Mouse (Mus musculus) frontal cortex, postnatal 36 days (tissue): Measurements from ENCODE around the gene Gm4756.
"Not testable (repeated sequence)": the region's sequence is repeated elsewhere in the genome, so short reads cannot be mapped to it uniquely, and the experiment has no call there.

Experiments used
- DNase-seq, 2 experiments: peaks; one replicate each; pipeline ENCODE4 v3.0.0; 2022; ENCODE audit warnings: low spot score in 2 of 2

Gene Gm4756

GRCm38 (mm10) chr12:72654698-72655097 is 5.2 kb upstream of the Gm4756 start:
- DNase-seq = peak; percentile 64 to 70

GRCm38 (mm10) chr12:72648921-72649320 is 540 bp downstream of the Gm4756 start:
- no peak for DNase-seq

DNA sequence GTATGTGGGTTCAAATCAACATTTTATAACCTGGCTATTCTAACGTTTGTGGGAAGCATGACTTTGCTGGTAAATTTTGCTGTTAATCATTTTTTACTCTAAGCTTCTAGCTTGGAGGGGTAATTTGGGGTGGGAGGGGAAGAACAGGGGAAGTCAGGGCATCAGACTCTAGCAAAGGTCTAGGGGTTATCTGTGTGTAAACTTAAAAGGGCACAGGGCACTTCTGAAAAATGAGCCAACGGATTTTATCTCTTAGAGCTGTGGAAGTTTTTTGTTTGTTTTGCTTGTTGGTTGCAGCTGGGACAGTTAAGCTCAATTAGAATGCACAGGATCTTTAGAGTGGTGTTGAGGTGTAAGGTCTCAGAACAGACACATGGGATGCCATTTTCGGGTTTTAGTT is 11.4 kb downstream of the Gm4756 start:
- DNase-seq = no peak

GRCm38 (mm10) chr12:72628751-72629150 is 20.7 kb downstream of the Gm4756 start:
- no peak for DNase-seq

GRCm38 (mm10) chr12:72622853-72623496 is 26.5 kb downstream of the Gm4756 start:
- no peak for DNase-seq

DNA sequence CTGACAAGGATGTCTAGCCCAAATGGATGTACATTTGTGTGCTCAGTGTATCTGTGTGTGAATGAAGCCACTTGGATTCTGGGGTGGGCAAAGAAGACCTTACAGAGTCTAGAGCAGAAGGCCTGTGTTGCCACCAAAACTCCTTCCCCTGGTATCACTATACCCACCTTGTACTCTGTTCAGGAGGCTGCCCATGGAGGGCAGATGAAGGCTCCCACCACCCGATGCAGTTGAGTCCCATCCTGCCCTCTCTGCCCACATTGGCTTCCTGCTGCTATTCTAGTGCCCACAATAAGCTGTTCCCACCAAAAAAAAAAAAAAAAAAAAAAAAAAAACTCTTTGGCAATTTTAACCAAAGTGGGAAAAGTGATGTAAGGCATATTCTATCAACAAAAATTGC is 28.0 kb downstream of the Gm4756 start:
- no peak for DNase-seq

DNA sequence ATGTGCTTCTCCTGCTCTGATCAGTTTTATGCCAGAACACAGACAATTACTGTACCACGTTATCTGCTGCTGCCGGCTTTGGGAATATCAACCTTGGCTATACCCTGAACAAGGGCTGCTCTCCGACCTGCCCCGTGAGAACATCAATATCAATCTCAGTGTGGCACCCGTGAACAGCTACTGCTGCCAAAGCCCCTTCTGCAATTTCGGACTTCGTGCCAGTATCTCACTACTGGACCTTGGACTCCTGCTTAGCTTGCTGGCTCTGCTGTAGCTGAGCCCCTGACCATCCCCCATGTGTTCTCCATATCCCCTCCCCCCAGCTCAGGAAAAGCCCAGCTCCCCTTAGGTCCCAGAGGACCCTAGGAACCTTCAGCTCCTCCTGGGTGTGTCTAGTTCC is 28.6 kb downstream of the Gm4756 start:
- no peak for DNase-seq

GRCm38 (mm10) chr12:72612053-72612452 is 37.4 kb downstream of the Gm4756 start:
- DNase-seq = no peak

- DNase-seq = not testable (repeated sequence)
Measured at GRCm38 (mm10) chr12:72598731-72599130, 50.7 kb downstream of the Gm4756 start.

GRCm38 (mm10) chr12:72594001-72594400 is 55.5 kb downstream of the Gm4756 start:
- DNase-seq = no peak

DNA sequence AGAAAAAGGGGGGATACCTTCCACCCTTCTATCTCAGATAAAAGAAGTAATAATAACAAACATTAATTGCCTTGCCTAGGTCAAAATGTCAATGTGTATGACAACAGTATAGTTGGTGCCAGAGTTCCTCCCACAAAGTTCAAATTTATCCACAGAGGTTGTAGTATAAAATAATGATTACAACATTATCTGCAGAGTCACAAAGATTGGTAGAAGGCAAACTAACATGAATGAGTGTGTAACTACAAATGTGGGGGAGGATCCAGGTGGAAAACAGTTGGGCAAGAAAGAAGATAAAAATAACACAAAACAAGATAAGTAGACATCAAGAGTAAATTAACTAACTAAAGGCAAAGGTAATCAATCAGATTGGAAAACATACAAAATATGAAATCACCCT is 56.5 kb downstream of the Gm4756 start:
- DNase-seq = no peak

DNA sequence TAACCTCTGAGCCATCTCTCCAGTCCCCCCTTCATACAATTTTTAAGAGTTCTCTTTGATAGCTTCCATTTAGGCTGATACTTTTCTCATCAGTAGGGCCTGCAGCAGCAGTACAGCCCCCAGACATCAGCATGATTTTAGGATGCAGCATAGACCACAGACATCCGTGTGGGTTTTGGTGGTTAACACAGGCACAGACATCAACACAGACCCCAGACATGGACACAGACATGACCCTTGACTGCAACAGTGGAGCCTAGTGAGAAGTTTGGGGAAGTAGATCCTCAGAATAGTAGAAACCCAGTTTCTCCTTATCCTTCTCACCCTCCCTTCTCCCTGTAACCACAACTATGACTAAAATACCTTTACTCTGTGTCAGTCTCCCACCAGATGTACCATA is 64.1 kb downstream of the Gm4756 start:
- DNase-seq = no peak

DNA sequence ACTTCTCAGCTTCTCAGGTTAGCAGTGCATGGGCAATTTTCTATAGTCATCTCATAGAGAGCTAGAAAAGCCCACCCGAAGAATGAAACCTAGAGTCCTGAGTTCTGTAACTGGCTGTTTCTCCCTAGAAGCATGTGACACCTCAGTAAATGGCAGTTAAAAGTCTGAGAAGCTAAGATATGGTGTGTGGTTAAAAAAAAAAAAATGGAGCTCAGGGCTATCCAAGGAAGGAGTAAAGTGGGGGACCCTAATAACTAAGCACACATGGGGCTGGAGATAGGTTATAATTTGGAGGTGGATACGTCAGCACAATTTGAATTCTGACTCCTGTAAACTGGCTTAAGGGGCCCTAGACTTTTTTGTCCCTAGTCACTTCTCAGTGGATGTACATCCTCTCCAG is 66.4 kb downstream of the Gm4756 start:
- DNase-seq = no peak

DNA sequence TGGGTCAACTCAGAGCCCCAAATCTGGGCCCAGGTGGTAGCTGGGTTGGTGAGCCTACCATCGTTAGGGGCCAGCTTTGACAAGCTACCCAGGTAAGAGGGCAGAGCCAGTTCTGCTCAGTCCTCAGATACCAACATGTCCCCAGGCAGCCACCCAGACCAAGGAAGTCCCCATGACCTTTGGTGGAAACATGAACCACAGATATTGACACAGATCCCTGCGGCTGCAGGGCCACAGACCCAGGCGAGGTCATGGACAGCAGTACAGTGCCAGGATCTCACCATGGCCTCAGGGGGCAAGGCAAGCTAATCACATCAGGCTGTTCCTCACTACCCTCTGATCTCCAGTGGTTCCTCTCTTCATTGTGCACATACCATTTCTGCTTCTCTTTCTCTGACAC is 67.4 kb downstream of the Gm4756 start:
- DNase-seq = no peak

DNA sequence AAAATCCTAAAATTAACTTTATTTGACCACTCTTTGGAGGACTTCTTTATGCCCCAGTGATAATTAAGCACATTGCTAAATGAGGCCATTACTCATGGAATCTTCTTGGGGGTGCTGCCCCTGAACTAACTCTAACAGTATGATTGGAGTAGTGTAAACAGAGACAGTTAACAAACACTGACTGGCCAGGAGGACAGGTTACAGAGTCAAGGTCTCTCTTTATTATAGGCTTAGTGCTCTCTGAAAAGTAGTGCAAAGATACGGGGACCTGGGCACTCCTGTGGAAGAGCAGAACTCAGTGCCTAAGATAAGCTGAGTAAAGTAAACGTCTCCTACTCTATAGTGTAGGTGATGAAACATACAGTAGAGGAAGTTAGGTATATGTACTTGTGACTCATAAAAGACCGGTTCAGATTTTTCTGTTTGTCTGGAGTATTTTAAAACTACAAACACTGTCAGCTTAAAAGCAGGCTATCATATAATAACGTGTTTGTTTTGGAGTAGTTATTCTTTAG is 85.1 kb downstream of the Gm4756 start:
- no peak for DNase-seq

DNA sequence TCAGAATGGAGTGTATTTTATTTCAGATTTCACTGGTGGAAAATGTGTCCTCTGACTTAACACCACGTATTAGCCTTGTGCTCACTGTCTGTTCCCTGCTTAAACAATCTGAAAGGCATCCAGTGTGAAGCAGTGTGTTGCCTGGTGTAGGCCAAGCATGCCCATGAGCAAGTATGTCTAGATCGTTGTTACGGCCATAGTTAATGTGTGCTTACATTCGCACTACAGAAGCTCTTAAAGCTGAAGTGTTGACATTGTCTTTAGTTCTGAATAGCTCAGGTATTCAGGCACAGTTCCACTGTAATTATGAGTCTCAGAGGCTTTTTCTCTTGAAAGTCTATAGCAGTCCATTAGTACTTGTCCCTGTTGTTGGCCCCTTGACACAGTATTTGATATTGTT is 95.1 kb downstream of the Gm4756 start:
- no peak for DNase-seq

- DNase-seq = peak; percentile 36 to 68
Measured at GRCm38 (mm10) chr12:72538571-72538970, 110.9 kb downstream of the Gm4756 start.

DNA sequence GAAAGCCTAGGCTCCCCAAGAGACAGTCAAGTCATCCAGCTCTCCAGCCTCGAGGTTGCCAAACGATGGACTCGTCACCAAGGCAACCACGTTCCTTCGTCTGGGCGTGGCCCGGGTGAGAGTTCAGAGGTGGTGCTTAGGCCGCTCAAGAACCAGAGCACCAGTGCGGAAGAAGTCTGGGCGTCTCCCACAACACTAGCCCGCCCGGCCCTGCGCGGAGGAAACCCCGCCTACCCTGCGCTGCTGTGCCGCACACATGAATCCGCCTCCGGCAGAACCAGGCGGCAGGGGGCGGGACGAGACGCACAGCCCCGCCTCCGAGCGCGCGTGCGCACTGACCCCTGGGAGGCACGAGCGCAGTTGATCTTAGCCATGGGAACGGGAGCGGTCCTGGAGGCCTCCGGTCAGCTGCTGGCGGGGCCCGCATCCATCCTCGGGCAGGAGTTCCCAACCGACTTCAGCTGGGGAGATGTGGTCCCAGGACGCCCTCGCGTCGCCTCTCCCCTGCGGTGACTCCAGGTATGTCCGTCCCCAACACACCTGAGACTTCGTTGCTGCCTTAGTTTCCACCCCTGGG is 113.4 kb downstream of the Gm4756 start, which contains the start of gene Pcnx4:
Pcnx4 (plus strand) TSS at position 363 of the 577 bp plus-strand sequence.
- peak; percentile 91 to 96 for DNase-seq

GRCm38 (mm10) chr12:72535599-72535998 is 113.9 kb downstream of the Gm4756 start:
- no peak for DNase-seq

GRCm38 (mm10) chr12:72533986-72534385 is 115.5 kb downstream of the Gm4756 start:
- DNase-seq = no peak

GRCm38 (mm10) chr12:72532303-72532702 is 117.2 kb downstream of the Gm4756 start:
- no peak for DNase-seq
